11 mouse cellular contexts compared by ENCODE assay signal in genomic region chr3:95901616-95902372, GRCm38 (mm10). TPM values are rescaled to one million over a fixed set of nuclear protein-coding genes. Genes with fewer than 3 reads are reported as not detected.
DNase-seq lines count a peak whose midpoint lies in the region; ATAC-seq and TF ChIP-seq lines count a peak whose summit lies in the region.
"Had no signal": no experiment of that assay in that cellular context is flagged by ENCODE, and none has a peak within 500 bp of the region (broad histone marks: within the 10 kb centered on the region; RNA-seq: fewer than 3 reads in every experiment).

No protein-coding gene starts in this region.

- peak overlapping the region; percentile 92 for H3K27ac ChIP-seq in hindbrain, embryonic 10.5 days
- H3K27ac ChIP-seq in hindbrain, embryonic 11.5 days (ENCODE audit: low read depth, low read length) = no peak overlapping the region
- H3K27ac ChIP-seq in limb, embryonic 13.5 days = no peak overlapping the region

- H3K9me3 ChIP-seq in hindbrain, embryonic 10.5 days = no peaks in the 10 kb centered on the region
- no peaks in the 10 kb centered on the region for H3K9me3 ChIP-seq in hindbrain, embryonic 11.5 days (ENCODE audit: control insufficient read depth, low read length)
- H3K9me3 ChIP-seq in limb, embryonic 13.5 days = no peaks in the 10 kb centered on the region

- 73% methylated on average over 9 of the region's 9 CpGs for WGBS in hindbrain, embryonic 10.5 days
- 60% methylated on average over 9 of the region's 9 CpGs for WGBS in hindbrain, embryonic 11.5 days
- 51% methylated on average over 9 of the region's 9 CpGs for WGBS in limb, embryonic 13.5 days
- 43% methylated on average over 9 of the region's 9 CpGs for WGBS in lung, adult 2 months

- DNase-seq in hindbrain, embryonic 10.5 days (ENCODE audit: low spot score) = no peak
- DNase-seq in hindbrain, embryonic 11.5 days (ENCODE audit: low spot score) = no peak
- peak; percentile 36 for DNase-seq in gastrocnemius, postnatal 10 days
- peak; percentile 39 for DNase-seq in heart, postnatal 4 days
- DNase-seq in lung, adult 2 months = no peak
- no peak for DNase-seq in frontal cortex, postnatal 36 days (ENCODE audit: low spot score in 2 of 2)
- DNase-seq: cerebellum, adult 11-12 months; lung, embryonic 14.5 days had no signal

- TF ChIP-seq CTCF in lung, adult 2 months (IDR thresholded peaks at IDR 0.05; ENCODE audit: insufficient read depth, low read length) = no peak

- no peaks in the 10 kb centered on the region for H3K27me3 ChIP-seq in hindbrain, embryonic 10.5 days (ENCODE audit: insufficient read depth, poor library complexity, severe bottlenecking)
- no peaks in the 10 kb centered on the region for H3K27me3 ChIP-seq in hindbrain, embryonic 11.5 days (ENCODE audit: control insufficient read depth, insufficient read depth, low read length)
- no peaks in the 10 kb centered on the region for H3K27me3 ChIP-seq in limb, embryonic 13.5 days

- no peak overlapping the region for H3K9ac ChIP-seq in hindbrain, embryonic 11.5 days (ENCODE audit: low read depth, low read length)
- 0 out of 2 replicates have a peak overlapping the region, but pooled peaks have one; percentile 54 for H3K9ac ChIP-seq in limb, embryonic 13.5 days
- H3K9ac ChIP-seq: lung, embryonic 14.5 days had no signal

- ATAC-seq in hindbrain, embryonic 11.5 days (ENCODE audit: low FRiP score) = no peak
- no peak for ATAC-seq in limb, embryonic 13.5 days (ENCODE audit: low FRiP score, low read depth)
- no peak for ATAC-seq in megakaryocyte, adult 5-6 weeks (ENCODE audit: poor library complexity, severe bottlenecking)

- H3K4me2 ChIP-seq in hindbrain, embryonic 11.5 days (replicated peaks; ENCODE audit: low read depth, low read length) = no peak overlapping the region
- H3K4me2 ChIP-seq in limb, embryonic 13.5 days (replicated peaks) = peak overlapping the region; percentile 93

- TF ChIP-seq POLR2A in lung, adult 2 months (IDR thresholded peaks at IDR 0.05; ENCODE audit: borderline replicate concordance, extremely low read depth, low read depth, low read length) = no peak

- H3K4me3 ChIP-seq in hindbrain, embryonic 10.5 days = peak overlapping the region; percentile 57
- no peak overlapping the region for H3K4me3 ChIP-seq in hindbrain, embryonic 11.5 days (ENCODE audit: low read depth, low read length)
- H3K4me3 ChIP-seq in limb, embryonic 13.5 days = no peak overlapping the region
- no peak overlapping the region for H3K4me3 ChIP-seq in lung, adult 2 months (replicated peaks; ENCODE audit: extremely low read depth, low read depth, low read length)

- peaks cover 62% of the 10 kb centered on the region for H3K4me1 ChIP-seq in hindbrain, embryonic 10.5 days (replicated peaks)
- peaks cover 13% of the 10 kb centered on the region for H3K4me1 ChIP-seq in hindbrain, embryonic 11.5 days (replicated peaks; ENCODE audit: control insufficient read depth, insufficient read depth, low read length)
- peaks cover 49% of the 10 kb centered on the region for H3K4me1 ChIP-seq in limb, embryonic 13.5 days
- H3K4me1 ChIP-seq in lung, adult 2 months (ENCODE audit: control insufficient read depth, insufficient read depth, low read length) = 0 out of 2 replicates have a peak, but pooled peaks cover 2% of the 10 kb centered on the region

- peaks cover 36% of the 10 kb centered on the region for H3K36me3 ChIP-seq in hindbrain, embryonic 10.5 days
- H3K36me3 ChIP-seq in hindbrain, embryonic 11.5 days (ENCODE audit: control insufficient read depth, insufficient read depth, low read length) = no peaks in the 10 kb centered on the region
- peaks cover 16% of the 10 kb centered on the region; the same call in 1 of the 2 replicates for H3K36me3 ChIP-seq in limb, embryonic 13.5 days

RNA-seq across cellular contexts. Expression of gene Car14, which starts 2.7 kb away (rescaled TPM):
- polyA plus RNA-seq in hindbrain, embryonic 10.5 days (2016; fragmentation: Nextera tagmentation; extraction: Ambion mirVana) = 50.1 and 69.4 TPM in 2 replicates
- 26.5 and 27.8 TPM in 2 replicates for polyA plus RNA-seq in hindbrain, embryonic 11.5 days (2014; fragmentation: Nextera tagmentation; extraction: Ambion mirVana)
- total RNA-seq in gastrocnemius, postnatal 10 days (2021) = 10 to 100 TPM; 49.1 to 56.9 TPM
- total RNA-seq in heart, postnatal 4 days (2021) = 10 to 100 TPM; 87.3 to 91.0 TPM
- polyA plus RNA-seq in limb, embryonic 13.5 days (2015; fragmentation: Nextera tagmentation; extraction: Ambion mirVana) = 36.8 and 37.0 TPM in 2 replicates
- polyA plus RNA-seq in lung, adult 2 months (2012; rRNA removed) = 28.8 and 36.1 TPM in 2 replicates
- not detected in 2 replicates for total RNA-seq in megakaryocyte, adult 5-6 weeks (2015)
- total RNA-seq in megakaryocyte, adult 5-6 weeks (2017) = not detected in 2 replicates
- total RNA-seq: monocyte, adult 5-6 weeks had no signal

RNA-seq across cellular contexts. Expression of gene Aph1a, which starts 8.0 kb away (rescaled TPM):
- polyA plus RNA-seq in hindbrain, embryonic 10.5 days (2016; fragmentation: Nextera tagmentation; extraction: Ambion mirVana) = 33.9 and 35.8 TPM in 2 replicates
- 28.5 and 34.0 TPM in 2 replicates for polyA plus RNA-seq in hindbrain, embryonic 11.5 days (2014; fragmentation: Nextera tagmentation; extraction: Ambion mirVana)
- total RNA-seq in gastrocnemius, postnatal 10 days (2021) = 10 to 100 TPM; 66.1 to 72.1 TPM
- total RNA-seq in heart, postnatal 4 days (2021) = 100 to 1,000 TPM; 150 to 162 TPM
- polyA plus RNA-seq in limb, embryonic 13.5 days (2015; fragmentation: Nextera tagmentation; extraction: Ambion mirVana) = 30.2 and 30.9 TPM in 2 replicates
- 159 and 160 TPM in 2 replicates for polyA plus RNA-seq in lung, adult 2 months (2012; rRNA removed)
- total RNA-seq in megakaryocyte, adult 5-6 weeks (2015) = 28.3 and 31.4 TPM in 2 replicates
- total RNA-seq in megakaryocyte, adult 5-6 weeks (2017) = 38.9 and 39.2 TPM in 2 replicates

RNA-seq across cellular contexts. Expression of gene BC028528, which starts 10.0 kb away (rescaled TPM):
- polyA plus RNA-seq in hindbrain, embryonic 10.5 days (2016; fragmentation: Nextera tagmentation; extraction: Ambion mirVana) = 12.3 and 12.7 TPM in 2 replicates
- polyA plus RNA-seq in hindbrain, embryonic 11.5 days (2014; fragmentation: Nextera tagmentation; extraction: Ambion mirVana) = 11.0 and 11.2 TPM in 2 replicates
- total RNA-seq in gastrocnemius, postnatal 10 days (2021) = 10 to 100 TPM; 15.7 to 20.8 TPM
- total RNA-seq in heart, postnatal 4 days (2021) = 10 to 100 TPM; 19.6 to 25.3 TPM
- 14.5 and 16.1 TPM in 2 replicates for polyA plus RNA-seq in limb, embryonic 13.5 days (2015; fragmentation: Nextera tagmentation; extraction: Ambion mirVana)
- polyA plus RNA-seq in lung, adult 2 months (2012; rRNA removed) = 81.5 and 113 TPM in 2 replicates
- total RNA-seq in megakaryocyte, adult 5-6 weeks (2015) = 88.2 and 97.9 TPM in 2 replicates
- total RNA-seq in megakaryocyte, adult 5-6 weeks (2017) = 114 and 117 TPM in 2 replicates

RNA-seq across cellular contexts. Expression of gene Ciart, which starts 19.7 kb away (rescaled TPM):
- polyA plus RNA-seq in hindbrain, embryonic 10.5 days (2016; fragmentation: Nextera tagmentation; extraction: Ambion mirVana) = 9.5 and 13.6 TPM in 2 replicates
- polyA plus RNA-seq in hindbrain, embryonic 11.5 days (2014; fragmentation: Nextera tagmentation; extraction: Ambion mirVana) = 4.7 and 6.5 TPM in 2 replicates
- total RNA-seq in gastrocnemius, postnatal 10 days (2021) = 1 to 10 TPM; 1.0 to 1.6 TPM
- total RNA-seq in heart, postnatal 4 days (2021) = 1 to 10 TPM; 1.7 to 2.0 TPM
- 9.7 and 10.2 TPM in 2 replicates for polyA plus RNA-seq in limb, embryonic 13.5 days (2015; fragmentation: Nextera tagmentation; extraction: Ambion mirVana)
- 26.1 and 29.3 TPM in 2 replicates for polyA plus RNA-seq in lung, adult 2 months (2012; rRNA removed)
- 1.0 and 1.2 TPM in 2 replicates for total RNA-seq in megakaryocyte, adult 5-6 weeks (2015)
- total RNA-seq in megakaryocyte, adult 5-6 weeks (2017) = 0.85 and 1.6 TPM in 2 replicates

RNA-seq across cellular contexts. Expression of gene Anp32e, which starts 27.3 kb away (rescaled TPM):
- 266 and 352 TPM in 2 replicates for polyA plus RNA-seq in hindbrain, embryonic 10.5 days (2016; fragmentation: Nextera tagmentation; extraction: Ambion mirVana)
- polyA plus RNA-seq in hindbrain, embryonic 11.5 days (2014; fragmentation: Nextera tagmentation; extraction: Ambion mirVana) = 114 and 133 TPM in 2 replicates
- 100 to 1,000 TPM in 1 of 2 experiments, 10 to 100 TPM in 1; 87.3 to 101 TPM for total RNA-seq in gastrocnemius, postnatal 10 days (2021)
- total RNA-seq in heart, postnatal 4 days (2021) = 100 to 1,000 TPM; 172 to 180 TPM
- polyA plus RNA-seq in limb, embryonic 13.5 days (2015; fragmentation: Nextera tagmentation; extraction: Ambion mirVana) = 231 and 249 TPM in 2 replicates
- polyA plus RNA-seq in lung, adult 2 months (2012; rRNA removed) = 11.4 and 17.4 TPM in 2 replicates
- 88.7 and 117 TPM in 2 replicates for total RNA-seq in megakaryocyte, adult 5-6 weeks (2015)
- 250 and 285 TPM in 2 replicates for total RNA-seq in megakaryocyte, adult 5-6 weeks (2017)

Comparison
In these comparisons a context has a peak if more than half of its experiments do, and no peak if none do; other contexts are left out.
1. DNase-seq: peak in gastrocnemius, postnatal 10 days (single experiment) and heart, postnatal 4 days (single experiment); none in hindbrain, embryonic 10.5 days (single experiment), hindbrain, embryonic 11.5 days (single experiment), lung, adult 2 months (single experiment) and frontal cortex, postnatal 36 days (0 of 2).